ENCODE assay signal across 9 mouse cellular contexts in genomic region chr13:34346238-34346637, GRCm38 (mm10). TPM values are rescaled to one million over a fixed set of nuclear protein-coding genes. Genes with fewer than 3 reads are reported as not detected.
DNase-seq lines count a peak whose midpoint lies in the region; ATAC-seq and TF ChIP-seq lines count a peak whose summit lies in the region.
"Had no signal": no experiment of that assay in that cellular context is flagged by ENCODE, and none has a peak within 500 bp of the region (broad histone marks: within the 10 kb centered on the region; RNA-seq: fewer than 3 reads in every experiment).

No protein-coding gene starts in this region.

- peak overlapping the region; percentile 74 for H3K4me2 ChIP-seq in hindbrain, embryonic 14.5 days (replicated peaks)
- no peak overlapping the region for H3K4me2 ChIP-seq in hindbrain, embryonic 12.5 days (replicated peaks)
- H3K4me2 ChIP-seq in heart, postnatal 0 days (ENCODE audit: low read depth, low read length): peak overlapping the region; percentile 87
- H3K4me2 ChIP-seq in midbrain, embryonic 12.5 days (replicated peaks): peak overlapping the region; percentile 91; the same call in 1 of the 2 replicates

- no peak for TF ChIP-seq CTCF in heart, postnatal 0 days (IDR thresholded peaks at IDR 0.05; ENCODE audit: low read depth)

- no peak for DNase-seq in hindbrain, embryonic 14.5 days (ENCODE audit: low spot score)
- peak; percentile 57 for DNase-seq in c-Kit-positive CD71-positive TER-119-positive erythroid progenitor cells, embryonic 14.5 days (ENCODE audit: low spot score)
- peak; percentile 13 for DNase-seq in heart, postnatal 0 days (ENCODE audit: low spot score)
- no peak for DNase-seq in kidney, adult 11 months
- no peak for DNase-seq in adrenal gland, postnatal 10 days

- 0 out of 2 replicates have a peak overlapping the region, but pooled peaks have one; percentile 97 for H3K9ac ChIP-seq in hindbrain, embryonic 14.5 days
- H3K9ac ChIP-seq in hindbrain, embryonic 12.5 days: no peak overlapping the region
- no peak overlapping the region for H3K9ac ChIP-seq in heart, postnatal 0 days (replicated peaks; ENCODE audit: low read depth, low read length)
- H3K9ac ChIP-seq in midbrain, embryonic 12.5 days (replicated peaks): no peak overlapping the region

- peak overlapping the region; percentile 74; the same call in 1 of the 2 replicates for H3K4me3 ChIP-seq in hindbrain, embryonic 14.5 days (replicated peaks; ENCODE audit: low read length)
- H3K4me3 ChIP-seq in hindbrain, embryonic 12.5 days: no peak overlapping the region
- peak overlapping the region; percentile 89 for H3K4me3 ChIP-seq in heart, postnatal 0 days (ENCODE audit: low read depth, low read length)
- 0 out of 2 replicates have a peak overlapping the region, but pooled peaks have one; percentile 79 for H3K4me3 ChIP-seq in midbrain, embryonic 12.5 days

- ATAC-seq in hindbrain, embryonic 14.5 days (ENCODE audit: low FRiP score): no peak
- no peak for ATAC-seq in hindbrain, embryonic 12.5 days (ENCODE audit: low FRiP score)
- ATAC-seq in heart, postnatal 0 days (ENCODE audit: insufficient read depth, low read depth): no peak
- ATAC-seq in midbrain, embryonic 12.5 days (ENCODE audit: low FRiP score, low read depth): no peak
- ATAC-seq in CD4-positive, CD25-positive, alpha-beta regulatory T cell, adult 4 months: no peak

- TF ChIP-seq EP300 in heart, postnatal 0 days (IDR thresholded peaks at IDR 0.05; ENCODE audit: low read depth): no peak

- H3K36me3 ChIP-seq in hindbrain, embryonic 14.5 days (replicated peaks; ENCODE audit: control insufficient read depth, insufficient read depth): no peaks in the 10 kb centered on the region
- no peaks in the 10 kb centered on the region for H3K36me3 ChIP-seq in hindbrain, embryonic 12.5 days
- no peaks in the 10 kb centered on the region for H3K36me3 ChIP-seq in heart, postnatal 0 days (replicated peaks; ENCODE audit: control insufficient read depth, insufficient read depth, low read length)
- no peaks in the 10 kb centered on the region for H3K36me3 ChIP-seq in midbrain, embryonic 12.5 days

- no peaks in the 10 kb centered on the region for H3K27me3 ChIP-seq in hindbrain, embryonic 14.5 days (ENCODE audit: control insufficient read depth, insufficient read depth, low read length)
- peaks cover 3% of the 10 kb centered on the region; the same call in 1 of the 2 replicates for H3K27me3 ChIP-seq in hindbrain, embryonic 12.5 days
- H3K27me3 ChIP-seq in heart, postnatal 0 days (ENCODE audit: control insufficient read depth, insufficient read depth, low read length): 0 out of 2 replicates have a peak, but pooled peaks cover 4% of the 10 kb centered on the region
- peaks cover 5% of the 10 kb centered on the region; the same call in 1 of the 2 replicates for H3K27me3 ChIP-seq in midbrain, embryonic 12.5 days

- H3K4me1 ChIP-seq in hindbrain, embryonic 14.5 days (replicated peaks; ENCODE audit: control insufficient read depth, insufficient read depth, low read length): peaks cover 28% of the 10 kb centered on the region
- peaks cover 29% of the 10 kb centered on the region for H3K4me1 ChIP-seq in hindbrain, embryonic 12.5 days
- H3K4me1 ChIP-seq in heart, postnatal 0 days (ENCODE audit: control insufficient read depth, insufficient read depth): peaks cover 28% of the 10 kb centered on the region; the same call in 1 of the 2 replicates
- peaks cover 31% of the 10 kb centered on the region for H3K4me1 ChIP-seq in midbrain, embryonic 12.5 days

- H3K9me3 ChIP-seq in hindbrain, embryonic 14.5 days (ENCODE audit: control insufficient read depth, low read length): no peaks in the 10 kb centered on the region
- H3K9me3 ChIP-seq in hindbrain, embryonic 12.5 days (replicated peaks): no peaks in the 10 kb centered on the region
- H3K9me3 ChIP-seq in heart, postnatal 0 days (replicated peaks; ENCODE audit: control insufficient read depth, low read length): no peaks in the 10 kb centered on the region
- H3K9me3 ChIP-seq in midbrain, embryonic 12.5 days: no peaks in the 10 kb centered on the region

- H3K27ac ChIP-seq in hindbrain, embryonic 14.5 days: no peak overlapping the region
- H3K27ac ChIP-seq in hindbrain, embryonic 12.5 days: no peak overlapping the region
- H3K27ac ChIP-seq in heart, postnatal 0 days (ENCODE audit: low read depth): no peak overlapping the region
- H3K27ac ChIP-seq in midbrain, embryonic 12.5 days (replicated peaks): no peak overlapping the region
- H3K27ac ChIP-seq: macrophage had no signal

- WGBS in hindbrain, embryonic 14.5 days: 41% methylated on average over 7 of the region's 7 CpGs
- 48% methylated on average over 7 of the region's 7 CpGs for WGBS in hindbrain, embryonic 12.5 days
- WGBS in heart, postnatal 0 days: 19% methylated on average over 7 of the region's 7 CpGs
- 43% methylated on average over 7 of the region's 7 CpGs for WGBS in midbrain, embryonic 12.5 days

RNA-seq across cellular contexts. Expression of gene Slc22a23, which starts 1.3 kb away (rescaled TPM):
- polyA plus RNA-seq in hindbrain, embryonic 14.5 days (2014; fragmentation: Nextera tagmentation; extraction: Ambion mirVana): 27.0 and 28.5 TPM in 2 replicates
- polyA plus RNA-seq in hindbrain, embryonic 12.5 days (2016; fragmentation: Nextera tagmentation; extraction: Ambion mirVana): 14.0 and 16.1 TPM in 2 replicates
- total RNA-seq in heart, postnatal 0 days (2014; rRNA removed; ENCODE audit: low replicate concordance): 13.9 and 18.9 TPM in 2 replicates
- polyA plus RNA-seq in heart, postnatal 0 days (2015; fragmentation: Nextera tagmentation; extraction: Ambion mirVana): 1.4 and 1.5 TPM in 2 replicates
- polyA plus RNA-seq in midbrain, embryonic 12.5 days (2016; fragmentation: Nextera tagmentation; extraction: Ambion mirVana): 24.3 and 26.5 TPM in 2 replicates
- 10 to 100 TPM; 13.1 to 13.4 TPM for total RNA-seq in adrenal gland, postnatal 10 days (2021)
- under 1 TPM; 0.32 to 0.46 TPM for polyA plus RNA-seq in CD4-positive, CD25-positive, alpha-beta regulatory T cell, adult 4 months (2017; shearing (Covaris generic))

Comparison
In these comparisons a context has a peak if more than half of its experiments do, and no peak if none do; other contexts are left out.
1. DNase-seq: peak in c-Kit-positive CD71-positive TER-119-positive erythroid progenitor cells, embryonic 14.5 days (single experiment) and heart, postnatal 0 days (single experiment); none in hindbrain, embryonic 14.5 days (single experiment), kidney, adult 11 months (single experiment) and adrenal gland, postnatal 10 days (single experiment).